Mouse (Mus musculus): Measurements from ENCODE around the gene Tspan31.

- TF ChIP-seq POU5F1 (IDR thresholded peaks at IDR 0.05; ENCODE audit: borderline replicate concordance, low read length) = no peak
- TF ChIP-seq CTCF (conservative IDR thresholded peaks at IDR 0.05; ENCODE audit: low read length) = no peak
These were observed 13.3 kb upstream of the Tspan31 start for GRCm38 (mm10) chr10:127083292-127083914.
